Mouse (Mus musculus) forebrain, embryonic 13.5 days (tissue): ENCODE results near the gene Olfr732. TPM values are rescaled to one million over a fixed set of nuclear protein-coding genes. Genes with fewer than 3 reads are reported as not detected.

ENCODE experiments used
- ATAC-seq: fragments of 200-750 bp; cut with Nextera tagmentation; 2 replicates; pipeline ENCODE4 v1.8.0; 2017
- H3K27ac ChIP-seq: fragments of 300-500 bp; sonication (generic); 2 replicates; pipeline ENCODE4 v1.5.1; 2015; ENCODE audit warnings: inconsistent platforms, mild to moderate bottlenecking, moderate library complexity
- H3K27me3 ChIP-seq: fragments of 300-500 bp; sonication (generic); 2 replicates; pipeline ENCODE4 v1.6.1; 2015; ENCODE audit warnings: mild to moderate bottlenecking, inconsistent platforms
- H3K36me3 ChIP-seq: fragments of 300-500 bp; sonication (generic); 2 replicates; pipeline ENCODE4 v1.6.1; 2015; ENCODE audit warnings: mild to moderate bottlenecking, inconsistent platforms; ENCODE audit not compliant: poor library complexity, severe bottlenecking
- H3K4me1 ChIP-seq: fragments of 300-500 bp; sonication (generic); 2 replicates; pipeline ENCODE4 v1.6.1; 2015; ENCODE audit warnings: inconsistent platforms
- H3K4me2 ChIP-seq: fragments of 300-500 bp; sonication (generic); 2 replicates; pipeline ENCODE4 v1.6.1; 2015; ENCODE audit warnings: inconsistent platforms, mild to moderate bottlenecking, moderate library complexity
- H3K4me3 ChIP-seq: fragments of 300-500 bp; sonication (generic); 2 replicates; pipeline ENCODE4 v1.5.1; 2015; ENCODE audit warnings: mild to moderate bottlenecking, inconsistent platforms
- H3K9ac ChIP-seq: fragments of 300-500 bp; sonication (generic); 2 replicates; pipeline ENCODE4 v1.6.1; 2015; ENCODE audit warnings: mild to moderate bottlenecking, inconsistent platforms
- H3K9me3 ChIP-seq: fragments of 300-500 bp; sonication (generic); replicated peaks from 2 replicates; pipeline ENCODE4 v1.6.1; 2016; ENCODE audit warnings: inconsistent platforms
- WGBS: fragments of 180-500 bp; shearing (Covaris S2); methylation state at CpG from one replicate; pipeline ENCODE4 v1.1.7; 2015; 5-methylcytosine and 5-hydroxymethylcytosine counted together
- polyA plus RNA-seq: library from polyadenylated mRNA; unstranded; fragments of >200 nt; fragmentation: Nextera tagmentation; extraction: Ambion mirVana; gene quantifications from 2 replicates; pipeline ENCODE4 v1.2.1, GENCODE M21; 2015

The Olfr732 gene
- polyA plus RNA-seq = not detected in 2 replicates

DNA sequence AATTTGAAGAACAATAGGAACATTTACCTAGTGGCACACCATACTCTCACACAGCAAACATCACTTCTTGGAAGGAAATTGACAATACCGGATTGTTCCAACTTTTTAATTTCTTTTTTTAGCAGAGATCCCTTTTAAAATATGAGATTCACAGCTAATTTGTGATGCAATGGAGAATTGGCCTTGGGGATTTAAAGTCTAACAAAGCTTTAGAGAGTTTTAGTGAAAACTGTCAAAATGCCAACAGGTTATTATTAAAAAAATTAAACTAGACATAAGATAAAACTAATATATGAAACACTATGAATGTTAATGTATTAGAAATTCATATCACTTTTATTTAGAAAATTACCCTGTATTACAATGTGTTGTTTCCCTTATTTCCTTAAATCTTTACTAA, at the start of gene Olfr732:
Olfr732 (minus strand) TSS at position 101 of the 400 bp plus-strand sequence.
- Histone ChIP-seq H3K9me3 (no peaks in the 10 kb centered on the region), H3K36me3 (no peaks in the 10 kb centered on the region), H3K9ac (no peak within 1 kb of the TSS), H3K27me3 (no peaks in the 10 kb centered on the region), H3K4me1 (no peaks in the 10 kb centered on the region), H3K4me3 (no peak within 1 kb of the TSS), H3K27ac (no peak within 1 kb of the TSS), H3K4me2 (no peak within 1 kb of the TSS)
- 91% methylated on average over 1 of the region's 1 CpGs for WGBS
- no peak for ATAC-seq

DNA sequence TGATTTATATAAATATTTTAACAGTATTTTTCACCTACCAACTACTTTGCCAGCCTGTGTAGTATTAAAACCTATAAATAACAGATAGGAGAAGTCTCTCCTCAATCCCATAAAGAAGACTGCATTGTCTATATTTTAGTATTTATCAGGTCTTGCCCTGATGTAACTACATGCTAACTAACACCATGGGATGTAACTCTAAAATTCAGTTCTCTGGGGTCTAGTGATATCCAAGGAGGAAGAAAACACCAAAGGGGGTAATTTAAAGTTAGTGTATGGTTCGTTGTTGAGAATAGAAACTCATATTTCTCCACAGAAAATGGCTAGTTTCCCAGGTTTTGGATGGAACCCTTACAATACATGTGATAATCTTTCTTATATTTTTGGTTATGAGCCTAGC, 42.7 kb upstream of the Olfr732 start, which contains the start of gene Olfr734:
Olfr734 (minus strand) TSS at position 101 of the 400 bp plus-strand sequence.
- H3K27me3 ChIP-seq = no peaks in the 10 kb centered on the region
- H3K36me3 ChIP-seq = no peaks in the 10 kb centered on the region
- H3K4me1 ChIP-seq = no peaks in the 10 kb centered on the region
- H3K9ac ChIP-seq = no peak within 1 kb of the TSS
- H3K9me3 ChIP-seq = no peaks in the 10 kb centered on the region; the same call in 1 of the 2 replicates
- WGBS = 77% methylated on average over 1 of the region's 1 CpGs
- H3K4me3 ChIP-seq = no peak within 1 kb of the TSS
- no peak within 1 kb of the TSS for H3K4me2 ChIP-seq
- ATAC-seq = no peak
- no peak within 1 kb of the TSS for H3K27ac ChIP-seq

DNA sequence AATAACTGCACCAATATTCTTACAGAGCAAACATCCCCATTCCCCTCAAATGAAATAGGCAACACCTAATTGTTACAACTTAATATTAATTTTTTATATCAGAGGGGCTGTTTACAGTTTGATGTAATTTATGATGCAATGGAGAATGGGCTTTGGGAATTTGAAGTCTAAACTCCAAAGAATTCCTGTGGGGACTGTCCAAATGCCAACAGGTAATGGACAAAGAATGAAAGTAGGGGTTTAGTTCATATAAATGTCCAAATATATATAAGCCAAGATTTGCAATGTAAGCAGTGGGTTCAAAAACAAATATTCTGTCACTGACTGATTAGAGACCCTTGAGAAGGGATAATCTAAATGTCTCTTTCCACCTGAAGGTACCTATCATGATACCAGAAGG, 17.4 kb upstream of the Olfr732 start, which contains the start of gene Olfr733:
Olfr733 (minus strand) TSS at position 101 of the 400 bp plus-strand sequence.
- Histone ChIP-seq H3K9me3 (no peaks in the 10 kb centered on the region), H3K36me3 (no peaks in the 10 kb centered on the region), H3K4me2 (no peak within 1 kb of the TSS), H3K4me3 (no peak within 1 kb of the TSS), H3K27me3 (no peaks in the 10 kb centered on the region), H3K4me1 (no peaks in the 10 kb centered on the region), H3K9ac (no peak within 1 kb of the TSS), H3K27ac (no peak within 1 kb of the TSS)
- ATAC-seq = no peak

DNA sequence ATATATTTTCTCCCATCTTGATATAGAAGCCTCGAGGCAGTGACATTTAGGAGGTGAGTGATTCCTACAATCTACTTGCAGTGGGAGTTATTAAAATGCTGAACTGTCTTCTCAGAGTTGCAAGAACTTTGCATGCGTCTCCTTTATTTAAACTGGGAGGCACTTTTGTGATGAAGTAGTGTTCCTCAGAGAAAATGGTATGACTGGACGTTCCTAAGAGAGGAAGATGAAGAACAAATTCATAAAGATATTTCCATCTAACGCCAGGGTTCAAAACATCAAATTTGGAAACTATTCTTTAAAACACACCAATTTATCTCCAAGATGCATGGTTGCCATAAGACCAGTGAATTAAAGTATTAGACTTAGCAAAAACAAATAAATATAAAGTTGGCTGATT, 42.2 kb downstream of the Olfr732 start, which contains the start of gene Olfr731:
Olfr731 (minus strand) TSS at position 101 of the 400 bp plus-strand sequence.
- H3K27me3 ChIP-seq = no peaks in the 10 kb centered on the region
- H3K4me2 ChIP-seq = no peak within 1 kb of the TSS
- 82% methylated on average over 4 of the region's 4 CpGs for WGBS
- H3K27ac ChIP-seq = no peak within 1 kb of the TSS
- H3K9ac ChIP-seq = no peak within 1 kb of the TSS
- H3K4me1 ChIP-seq = no peaks in the 10 kb centered on the region
- no peak within 1 kb of the TSS for H3K4me3 ChIP-seq
- no peak for ATAC-seq
- no peaks in the 10 kb centered on the region for H3K36me3 ChIP-seq
- H3K9me3 ChIP-seq = no peaks in the 10 kb centered on the region

Other genes with a start within 250 kb of the Olfr732 start
- gene Olfr725, start 243.8 kb downstream of the Olfr732 start, polyA plus RNA-seq = not detected in 2 replicates
- not detected in 2 replicates for gene Olfr726, start 193.3 kb downstream of the Olfr732 start, polyA plus RNA-seq
- gene Olfr727, start 161.0 kb downstream of the Olfr732 start, polyA plus RNA-seq = not detected in 2 replicates
- not detected in 2 replicates for gene Olfr728, start 141.5 kb downstream of the Olfr732 start, polyA plus RNA-seq
- gene Olfr729, start 131.3 kb downstream of the Olfr732 start, polyA plus RNA-seq = not detected in 2 replicates
- gene Olfr730, start 96.0 kb downstream of the Olfr732 start, polyA plus RNA-seq = not detected in 2 replicates
- not detected in 2 replicates for gene Olfr731, start 42.3 kb downstream of the Olfr732 start, polyA plus RNA-seq
- not detected in 2 replicates for gene Olfr733, start 17.3 kb upstream of the Olfr732 start, polyA plus RNA-seq
- not detected in 2 replicates for gene Olfr734, start 42.6 kb upstream of the Olfr732 start, polyA plus RNA-seq
- gene Olfr735, start 64.7 kb upstream of the Olfr732 start, polyA plus RNA-seq = not detected in 2 replicates
- gene Tlr11, start 73.7 kb upstream of the Olfr732 start, polyA plus RNA-seq = not detected in 2 replicates
- gene Olfr736, start 97.0 kb upstream of the Olfr732 start, polyA plus RNA-seq = not detected in 2 replicates
- gene Olfr738, start 123.4 kb upstream of the Olfr732 start, polyA plus RNA-seq = not detected in 2 replicates
- not detected in 2 replicates for gene Olfr739, start 134.4 kb upstream of the Olfr732 start, polyA plus RNA-seq
- not detected in 2 replicates for gene Olfr740, start 161.3 kb upstream of the Olfr732 start, polyA plus RNA-seq
- not detected in 2 replicates for gene Olfr741, start 188.5 kb upstream of the Olfr732 start, polyA plus RNA-seq
- not detected in 2 replicates for gene Olfr742, start 219.4 kb upstream of the Olfr732 start, polyA plus RNA-seq
- gene Olfr743, start 237.6 kb upstream of the Olfr732 start, polyA plus RNA-seq = not detected in 2 replicates